Mouse (Mus musculus) kidney, adult 9 months (tissue): ENCODE measurements around the gene Myo16.

ENCODE experiments used
- DNase-seq: peaks from one replicate; pipeline ENCODE4 v3.0.0; 2022

The Myo16 gene

DNA sequence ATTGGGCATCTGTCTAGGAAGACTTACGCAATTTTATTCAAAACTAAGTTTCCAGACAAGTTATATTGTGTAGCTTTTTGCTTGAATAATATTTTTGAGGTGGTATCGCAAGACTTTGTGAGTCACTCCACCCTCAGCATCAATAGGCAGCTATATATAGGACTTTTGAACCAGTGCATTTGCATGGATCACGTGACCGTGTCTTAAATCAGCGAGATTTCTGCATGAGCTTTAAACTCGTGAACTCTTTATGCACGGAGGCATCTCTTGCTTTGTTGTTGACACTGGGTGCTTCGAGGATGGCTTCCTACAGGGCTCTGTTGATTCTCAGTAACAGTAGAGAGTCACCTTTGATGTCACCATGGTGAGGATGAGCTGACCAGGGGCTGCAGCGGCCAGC lies 262.2 kb downstream of the Myo16 start:
- DNase-seq = no peak

DNA sequence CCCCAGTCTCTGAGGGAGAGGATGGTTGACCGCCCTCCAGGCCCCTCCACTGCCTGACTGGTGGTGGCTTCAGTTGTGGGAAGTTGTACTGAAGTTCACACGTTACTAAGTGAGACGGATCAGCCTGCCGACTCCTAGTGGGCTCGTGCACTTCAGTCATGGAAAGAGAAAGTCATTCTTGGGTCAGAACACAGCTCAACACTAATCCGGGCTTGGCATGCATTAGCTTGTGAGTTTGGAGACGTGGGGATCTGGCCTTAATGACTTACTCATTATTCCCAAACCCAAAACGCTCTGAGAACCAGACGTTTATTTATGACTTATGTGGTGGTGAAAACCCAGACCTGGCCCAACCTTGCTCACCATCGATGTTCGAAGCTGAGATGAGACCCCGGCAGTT lies 263.1 kb downstream of the Myo16 start:
- DNase-seq = no peak

DNA sequence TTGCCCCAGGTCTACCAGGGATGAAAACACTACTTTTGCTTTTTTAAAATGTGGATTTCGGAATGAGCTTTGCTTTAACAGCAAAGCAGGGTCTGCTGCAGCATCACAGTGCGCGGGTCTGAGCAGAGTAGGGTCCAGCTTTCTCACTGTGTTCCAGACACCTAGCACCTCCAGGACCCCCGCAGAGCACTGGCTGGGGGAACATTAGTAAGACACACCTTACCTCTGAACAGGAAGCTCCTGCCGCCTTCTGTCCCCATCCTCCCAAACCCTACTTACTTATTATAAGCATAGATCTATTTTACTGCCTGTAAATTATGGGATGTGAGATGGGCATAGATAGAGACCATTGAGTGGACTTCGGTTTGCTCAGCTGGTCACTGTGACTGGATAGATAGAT lies 263.6 kb downstream of the Myo16 start:
- no peak for DNase-seq

DNA sequence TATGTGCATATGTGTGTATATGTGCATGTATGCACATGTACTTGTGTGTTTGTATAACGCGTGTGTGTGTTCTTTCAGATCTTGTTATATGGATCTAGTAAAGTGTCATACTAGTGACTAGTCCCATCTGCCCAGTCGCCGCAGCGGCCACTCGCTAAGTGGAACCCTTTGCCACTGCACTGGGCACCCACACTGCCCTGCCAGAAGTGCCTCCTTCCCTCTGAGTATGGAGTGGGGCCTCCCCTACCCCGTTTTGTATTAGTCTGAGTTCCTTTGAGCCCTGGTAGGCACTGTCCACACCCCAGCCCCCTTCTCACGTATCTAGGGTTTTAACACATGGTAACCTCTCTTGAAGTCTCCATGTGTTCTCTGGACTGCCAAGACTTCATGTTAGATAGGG lies 264.3 kb downstream of the Myo16 start:
- no peak for DNase-seq

DNA sequence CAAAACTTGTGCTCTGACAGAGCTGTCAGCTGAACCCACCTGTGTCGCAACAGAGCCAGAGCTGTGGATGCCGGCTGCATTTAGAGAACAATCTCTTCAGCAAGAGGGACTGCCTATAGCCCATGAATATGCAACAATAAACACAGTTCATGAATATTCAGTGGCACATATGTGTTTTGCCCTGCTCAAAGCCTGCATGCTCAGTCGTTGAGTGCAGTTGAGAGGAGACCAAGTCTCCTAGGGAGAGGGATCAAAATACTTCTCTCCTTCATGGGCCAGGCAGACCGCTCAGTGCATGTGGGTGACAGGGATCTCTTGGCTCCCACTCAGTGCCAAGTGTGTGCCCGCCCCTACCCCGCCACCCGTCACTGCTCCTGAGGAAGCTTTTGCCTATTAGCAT lies 265.3 kb downstream of the Myo16 start:
- no peak for DNase-seq

DNA sequence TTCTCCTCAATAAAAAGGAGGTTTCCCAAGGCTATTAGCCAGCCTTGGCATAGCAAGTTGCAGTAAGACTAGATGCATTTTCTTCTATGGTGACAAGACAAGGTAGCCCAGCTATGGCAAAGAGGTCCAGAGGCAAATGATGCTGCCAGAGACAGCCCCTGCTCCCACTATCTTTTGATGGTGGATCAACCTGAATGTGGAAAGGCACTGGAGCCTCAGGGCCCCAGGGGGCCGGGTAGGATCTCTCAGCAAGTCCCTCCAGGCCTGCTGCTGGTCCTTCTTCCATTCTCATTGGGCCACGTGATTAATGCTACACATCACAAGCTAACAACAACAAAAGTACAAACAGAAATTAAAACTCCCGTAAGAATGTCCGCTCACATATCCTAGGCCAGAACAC lies 266.0 kb downstream of the Myo16 start:
- DNase-seq = no peak

DNA sequence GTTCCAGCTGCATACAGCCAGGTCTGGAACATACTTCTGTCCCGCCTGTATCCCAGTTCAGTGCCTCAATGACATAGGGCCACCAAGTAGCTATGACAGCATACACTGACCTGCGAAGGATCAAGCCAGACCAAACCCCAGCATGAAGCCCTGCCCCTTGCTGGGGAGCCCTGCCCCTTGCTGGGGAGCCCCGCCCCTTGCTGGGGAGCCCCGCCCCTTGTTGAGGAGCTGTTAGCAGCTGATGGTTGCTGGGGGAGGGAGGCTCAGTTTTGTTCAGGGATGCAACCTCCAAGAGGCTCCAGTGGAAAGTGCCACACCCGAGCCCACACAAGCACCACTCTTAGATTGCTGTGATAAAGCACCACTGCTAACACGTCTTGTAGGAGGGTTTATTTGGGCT lies 266.8 kb downstream of the Myo16 start:
- no peak for DNase-seq

DNA sequence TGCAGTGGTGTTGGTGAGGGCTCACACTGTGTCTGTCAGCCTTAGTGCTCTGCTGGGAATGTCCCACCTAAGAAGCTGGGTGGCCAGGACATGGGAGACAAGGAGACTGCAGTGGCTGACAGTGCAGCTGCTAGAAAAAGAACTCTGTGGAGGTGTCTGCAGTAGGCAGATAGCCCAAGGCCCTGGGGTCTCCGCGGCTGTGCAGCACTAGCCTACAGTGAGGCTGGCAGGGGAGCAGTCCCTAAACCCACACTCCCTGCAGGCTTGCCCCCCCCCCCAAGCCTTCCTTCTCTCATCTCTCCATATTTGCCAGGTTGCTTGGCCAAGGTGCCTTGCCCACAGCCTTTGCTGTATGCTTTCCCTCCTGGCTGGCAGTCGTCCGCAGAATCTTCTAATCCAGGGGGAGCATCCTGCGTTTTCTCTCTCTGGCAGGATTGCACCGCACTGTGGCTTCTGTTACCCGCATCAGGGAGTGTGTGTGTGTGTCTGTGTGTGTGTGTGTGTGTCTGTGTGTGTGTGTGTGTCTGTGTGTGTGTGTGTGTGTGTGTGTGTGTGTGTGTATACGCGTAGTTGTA lies 267.9 kb downstream of the Myo16 start:
- no peak for DNase-seq

DNA sequence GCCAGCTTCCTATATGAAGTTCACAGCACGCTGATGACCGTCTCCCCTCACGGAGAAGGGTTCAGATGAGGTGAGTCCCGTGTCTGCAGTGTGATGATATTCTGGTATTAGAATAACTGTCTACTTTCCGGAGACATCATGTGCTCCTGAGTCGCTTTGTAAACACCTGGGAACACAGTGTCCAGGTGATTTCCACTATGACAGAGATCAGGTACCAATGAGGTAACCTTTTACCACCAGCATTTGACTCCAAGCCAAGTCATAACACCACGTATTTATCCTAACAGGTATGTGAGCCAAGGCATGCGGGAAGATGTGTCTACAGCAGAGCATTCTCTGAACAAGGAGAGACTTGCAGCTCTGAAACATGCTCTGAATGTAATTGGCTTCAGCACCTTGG lies 281.8 kb downstream of the Myo16 start:
- DNase-seq = no peak

DNA sequence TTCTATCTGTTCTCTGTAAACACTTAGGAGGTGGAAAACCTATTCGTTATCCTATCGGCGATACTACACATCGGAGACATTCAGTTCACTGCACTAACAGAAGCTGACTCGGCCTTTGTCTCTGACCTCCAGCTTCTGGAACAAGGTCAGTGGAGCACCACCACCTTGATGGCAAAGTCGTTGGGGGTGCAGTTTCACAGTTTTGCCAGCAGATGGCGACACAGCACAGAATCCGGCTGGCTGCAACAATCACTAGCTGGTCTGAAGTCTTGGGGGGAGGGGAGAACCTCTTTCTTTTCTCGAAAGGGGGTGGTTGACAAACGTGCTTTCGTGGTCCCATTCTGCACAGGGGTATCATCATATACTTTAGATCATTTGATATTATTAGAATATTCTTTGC lies 285.1 kb downstream of the Myo16 start:
- peak; percentile 78 for DNase-seq

DNA sequence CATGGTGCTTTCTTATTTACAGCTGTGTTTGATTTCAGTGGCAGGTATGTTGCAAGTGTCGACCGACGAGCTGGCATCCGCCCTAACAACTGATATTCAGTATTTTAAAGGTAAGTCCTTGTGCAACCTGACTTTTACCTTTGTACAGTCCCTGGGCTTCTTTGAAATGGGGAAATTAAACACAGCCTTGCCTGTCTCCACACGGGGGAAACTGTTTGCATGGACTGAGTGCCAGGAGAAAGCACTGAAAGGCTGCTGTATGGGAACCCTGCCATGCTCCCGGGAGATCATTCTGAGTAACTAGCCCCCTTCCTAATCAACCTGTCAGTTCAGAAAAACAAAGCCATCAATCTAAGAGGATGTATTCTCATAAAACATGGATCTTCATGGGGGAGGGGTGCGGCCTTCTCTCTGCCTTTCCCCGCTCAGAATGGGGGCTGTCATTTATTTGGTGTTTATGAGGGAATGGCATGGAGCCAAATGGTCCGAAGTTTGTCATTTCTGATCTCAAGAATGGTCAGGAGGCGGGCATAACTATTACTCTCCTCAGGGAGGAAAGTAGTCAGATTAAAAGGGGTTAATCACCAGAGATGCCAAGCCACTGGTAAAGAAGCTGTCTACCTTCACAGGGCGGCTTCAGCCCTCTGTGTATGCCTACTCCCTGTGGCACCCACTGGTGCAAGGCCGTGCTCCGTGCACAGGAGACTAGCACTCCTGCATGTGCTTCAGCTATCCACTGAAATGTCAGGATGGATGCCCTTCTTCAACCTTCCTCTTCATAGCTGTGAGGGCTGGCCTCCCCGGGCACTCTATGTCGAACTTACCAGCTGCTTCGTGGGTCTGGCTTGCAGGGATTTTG lies 286.1 kb downstream of the Myo16 start:
- DNase-seq = no peak

DNA sequence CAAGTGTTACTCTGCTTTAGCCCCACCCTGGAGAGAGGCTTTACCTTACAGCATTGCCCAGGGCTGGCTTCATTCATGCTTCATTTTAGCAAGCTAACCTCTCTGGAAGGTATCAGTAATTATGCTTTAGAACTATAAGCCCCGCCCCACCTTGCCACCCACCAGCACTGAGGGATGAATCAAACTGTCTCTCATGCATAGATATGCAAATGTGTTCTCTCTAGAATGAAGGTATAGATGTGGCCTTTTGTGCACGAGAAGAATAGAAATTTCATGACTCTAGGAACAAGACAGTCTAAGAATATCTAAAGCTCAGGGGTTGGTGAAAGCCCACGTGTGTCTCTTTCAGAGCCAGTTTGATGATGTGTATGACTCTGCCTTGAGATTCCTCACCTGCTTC lies 288.9 kb downstream of the Myo16 start:
- no peak for DNase-seq

DNA sequence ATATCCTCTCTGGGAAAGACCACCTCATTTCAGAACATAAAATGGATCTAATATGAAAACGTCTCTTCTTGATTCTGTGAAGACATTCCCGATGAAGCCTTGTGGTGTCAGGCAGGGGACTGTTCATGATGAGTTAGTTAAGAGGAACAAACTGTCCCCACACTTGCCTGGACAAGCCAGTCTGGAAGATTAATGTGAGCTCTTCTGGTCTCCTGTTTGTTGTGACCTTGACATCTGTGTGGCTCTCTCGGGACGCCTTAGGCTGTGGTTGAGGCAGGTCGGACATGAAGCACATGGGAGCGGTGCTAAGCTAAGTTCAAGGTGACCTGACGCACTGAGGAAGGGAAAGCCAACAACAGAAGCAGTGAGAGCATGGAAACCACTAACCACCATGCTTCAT lies 291.3 kb downstream of the Myo16 start:
- no peak for DNase-seq

DNA sequence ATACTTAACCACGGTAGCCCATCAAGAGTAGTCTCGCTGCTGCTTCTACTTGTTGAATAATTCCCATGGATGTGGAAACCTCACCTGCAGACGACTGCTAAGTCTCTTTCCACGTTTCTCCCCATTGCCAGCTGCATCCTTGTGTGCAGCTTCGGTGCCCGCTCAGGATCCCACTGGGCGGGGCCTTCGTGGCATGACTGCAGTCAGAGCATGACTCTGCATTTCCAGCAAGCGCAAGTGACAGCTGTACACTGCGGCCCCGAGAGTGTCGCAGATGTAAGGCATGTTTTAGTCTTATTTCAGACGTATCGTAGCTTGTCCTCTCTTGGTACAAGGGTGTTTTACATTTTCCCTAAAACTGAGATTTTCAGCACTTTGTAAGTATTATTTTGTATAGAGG lies 294.8 kb downstream of the Myo16 start:
- no peak for DNase-seq

DNA sequence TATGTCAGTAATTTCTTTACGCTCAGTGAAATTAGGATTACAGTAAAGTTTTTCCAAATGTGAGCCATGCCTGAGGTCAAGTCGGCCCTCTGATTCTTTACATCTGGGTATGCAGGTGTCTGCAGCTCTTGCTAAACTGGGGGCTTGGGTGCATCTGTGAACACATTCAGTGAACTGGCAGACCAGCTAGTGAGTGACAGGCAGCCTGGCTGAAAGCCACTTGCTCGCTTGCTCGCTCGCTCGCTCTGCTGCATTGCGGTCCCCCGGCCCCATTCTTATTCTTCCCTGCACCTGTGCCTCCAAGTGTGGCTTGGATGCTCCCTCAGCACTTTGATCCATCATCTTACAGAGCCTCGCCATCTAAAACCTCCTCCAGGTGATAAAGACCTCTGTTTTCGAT lies 299.3 kb downstream of the Myo16 start:
- no peak for DNase-seq

DNA sequence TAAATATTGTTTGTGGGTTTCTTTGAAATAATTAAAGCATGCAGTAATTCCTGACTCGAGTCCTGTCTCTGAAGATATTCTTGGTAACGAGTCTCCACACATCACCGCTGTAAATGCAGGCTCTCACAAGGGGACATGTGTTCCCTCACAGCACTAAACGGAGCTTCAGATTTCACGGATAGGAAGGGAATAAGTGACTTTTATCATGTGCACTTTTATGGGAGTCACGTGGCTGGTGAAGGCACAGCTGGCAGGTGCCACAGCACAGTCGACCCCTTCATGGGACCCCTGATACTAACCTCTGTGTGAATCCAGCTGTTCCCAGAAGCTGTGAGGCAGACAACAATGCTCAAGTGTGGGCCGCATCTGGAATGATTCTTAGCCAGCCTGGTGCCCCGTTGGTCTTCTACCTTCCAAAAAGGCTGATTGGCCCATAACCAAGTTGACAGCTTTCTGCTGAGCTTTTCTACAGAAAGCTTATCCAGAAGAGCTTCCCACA lies 304.5 kb downstream of the Myo16 start:
- no peak for DNase-seq

DNA sequence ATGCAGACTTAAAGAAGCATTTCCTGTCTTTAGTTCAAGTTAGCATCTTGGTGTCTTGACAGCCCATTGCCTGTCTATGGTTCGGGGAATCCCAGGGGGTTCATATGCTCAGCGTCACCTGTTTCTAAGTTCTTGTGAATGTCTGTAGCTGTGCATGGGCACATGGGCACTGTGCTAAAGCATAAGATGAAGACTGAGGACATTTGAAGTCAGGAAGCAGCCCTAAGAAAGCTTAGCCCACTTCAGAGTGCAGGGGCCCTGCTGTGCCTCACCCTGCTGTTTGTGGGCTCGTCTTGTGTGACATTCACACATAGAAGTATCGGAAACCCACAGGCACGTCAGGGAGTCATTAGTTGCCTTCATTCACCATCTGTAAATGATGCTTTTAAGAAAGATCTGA lies 308.6 kb downstream of the Myo16 start:
- no peak for DNase-seq

DNA sequence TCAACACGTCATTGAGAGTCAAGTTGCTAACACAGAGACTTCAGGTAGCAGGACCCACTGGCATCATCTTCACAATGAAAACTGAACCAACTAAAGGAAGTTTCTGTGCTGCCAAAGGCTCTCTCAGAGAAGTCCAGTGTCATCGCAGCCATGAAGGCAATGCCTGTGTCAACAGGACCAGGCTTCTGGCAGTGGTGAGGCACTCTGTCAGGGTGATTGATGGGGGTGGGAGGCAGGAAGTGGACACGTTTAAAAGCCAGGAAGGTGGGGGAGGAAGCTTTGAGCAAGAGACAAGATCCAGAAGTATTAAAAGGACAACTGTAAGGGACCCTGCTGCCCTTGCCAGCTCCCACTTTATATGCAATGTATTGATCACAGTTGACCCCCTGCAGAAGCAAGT lies 314.8 kb downstream of the Myo16 start:
- DNase-seq = peak; percentile 10

DNA sequence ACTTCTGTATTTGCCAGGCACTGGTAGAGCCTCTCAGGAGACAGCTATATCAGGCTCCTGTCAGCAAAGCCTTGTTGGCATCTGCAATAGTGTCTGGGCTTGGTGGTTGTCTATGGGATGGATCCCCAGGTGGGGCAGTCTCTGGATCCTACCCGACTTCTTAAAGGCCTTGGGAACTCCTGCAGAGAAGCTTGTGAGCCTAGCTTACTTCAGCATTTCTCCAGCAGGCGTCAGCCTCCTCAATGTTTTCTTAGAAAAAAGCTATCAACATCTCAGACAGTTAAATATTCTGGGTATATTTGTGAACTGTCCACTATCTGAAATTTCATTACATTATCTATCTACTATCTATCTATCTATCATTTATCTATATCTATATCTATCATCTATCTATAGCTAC lies 315.9 kb downstream of the Myo16 start:
- DNase-seq = no peak

DNA sequence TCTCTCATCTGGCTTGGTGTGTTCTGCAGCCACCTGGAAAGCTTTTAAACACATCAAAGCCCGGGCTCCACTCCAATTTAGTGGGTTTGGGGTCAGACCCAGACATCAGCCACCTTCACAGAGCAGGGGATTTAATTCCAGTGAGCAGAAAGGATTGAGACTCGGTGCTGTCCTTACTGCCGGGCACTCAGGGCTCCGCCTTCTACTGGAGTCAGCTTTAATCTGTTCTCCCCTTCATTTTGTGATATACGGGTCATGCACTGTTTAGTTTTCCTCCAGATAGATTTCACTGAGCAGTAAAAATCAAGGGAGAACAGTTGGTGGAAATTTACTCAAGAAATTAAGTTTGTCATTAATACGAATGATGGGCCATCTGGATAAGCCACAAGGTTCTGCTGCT lies 316.6 kb downstream of the Myo16 start:
- DNase-seq = no peak

DNA sequence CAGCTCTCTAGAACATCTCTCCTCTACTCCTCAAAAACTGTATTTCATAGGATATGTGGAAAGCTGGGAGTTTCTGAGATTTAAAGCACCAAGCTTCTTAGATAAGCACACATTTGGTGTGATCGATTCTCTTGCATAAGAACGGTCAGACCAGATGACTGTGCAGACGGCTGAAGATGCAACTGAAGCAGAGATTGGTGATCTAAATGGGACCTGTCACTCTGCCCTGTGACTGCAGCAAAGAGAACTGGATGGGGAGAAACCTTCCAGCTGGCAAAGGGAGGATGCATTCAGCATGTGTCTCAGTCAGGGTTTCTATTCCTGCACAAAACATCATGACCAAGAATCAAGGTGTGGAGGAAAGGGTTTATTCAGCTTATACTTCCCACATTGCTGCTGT lies 318.7 kb downstream of the Myo16 start:
- DNase-seq = no peak

DNA sequence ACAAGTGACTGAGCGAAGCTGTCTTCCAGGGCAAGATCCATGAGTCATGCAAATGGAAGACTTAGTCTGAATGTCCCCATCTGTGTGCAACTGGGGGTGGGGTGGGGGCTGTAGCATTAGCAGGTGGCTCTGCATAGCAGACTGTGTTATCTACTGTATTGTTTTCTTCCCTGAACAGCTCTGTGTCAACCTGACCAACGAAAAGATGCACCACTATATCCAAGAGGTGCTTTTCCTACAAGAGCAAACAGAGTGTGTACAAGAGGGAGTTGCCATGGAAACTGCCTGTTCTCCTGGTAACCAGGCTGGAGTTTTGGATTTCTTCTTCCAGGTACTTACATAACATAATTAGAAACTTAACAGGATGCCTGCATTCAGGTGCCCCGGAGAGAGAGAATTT lies 320.7 kb downstream of the Myo16 start:
- DNase-seq = no peak

DNA sequence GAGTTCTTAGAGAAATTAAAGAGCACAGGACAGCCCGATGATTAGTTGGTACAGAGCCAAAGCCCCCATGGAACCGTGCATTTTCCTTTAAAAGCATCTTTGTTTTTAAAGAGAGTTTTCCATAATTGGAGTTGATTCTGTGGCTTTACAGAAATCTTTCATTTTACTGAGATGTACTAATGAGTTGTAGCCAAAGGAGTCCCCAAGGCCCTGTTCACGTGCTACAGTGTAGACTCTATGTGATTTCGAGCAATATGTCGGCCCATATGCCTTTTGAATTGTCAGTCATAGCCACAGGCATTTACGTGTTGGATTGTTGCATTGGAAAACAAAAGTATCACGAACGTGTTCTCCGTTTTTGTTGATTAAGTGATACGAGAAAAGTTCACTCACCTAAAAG lies 325.3 kb downstream of the Myo16 start:
- DNase-seq = no peak

DNA sequence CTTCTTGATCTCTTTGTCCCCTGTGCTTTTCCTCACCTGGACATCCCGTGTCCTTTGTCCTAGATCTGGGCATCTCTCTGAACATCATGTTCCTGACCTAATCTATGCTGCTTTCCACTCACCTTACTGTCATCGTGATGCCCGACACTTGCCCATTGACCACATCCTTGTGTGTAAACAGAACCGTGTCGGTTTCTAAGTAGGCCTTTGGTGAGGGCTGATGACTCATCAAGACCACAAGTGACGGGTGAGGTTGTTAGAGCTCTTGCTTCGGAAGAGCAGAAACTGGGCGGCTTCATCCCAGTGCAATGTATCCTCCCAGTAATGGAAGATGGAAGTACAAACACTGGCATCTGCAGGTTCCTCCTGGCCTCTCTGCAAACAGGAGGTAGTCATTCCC lies 327.1 kb downstream of the Myo16 start:
- DNase-seq = no peak

DNA sequence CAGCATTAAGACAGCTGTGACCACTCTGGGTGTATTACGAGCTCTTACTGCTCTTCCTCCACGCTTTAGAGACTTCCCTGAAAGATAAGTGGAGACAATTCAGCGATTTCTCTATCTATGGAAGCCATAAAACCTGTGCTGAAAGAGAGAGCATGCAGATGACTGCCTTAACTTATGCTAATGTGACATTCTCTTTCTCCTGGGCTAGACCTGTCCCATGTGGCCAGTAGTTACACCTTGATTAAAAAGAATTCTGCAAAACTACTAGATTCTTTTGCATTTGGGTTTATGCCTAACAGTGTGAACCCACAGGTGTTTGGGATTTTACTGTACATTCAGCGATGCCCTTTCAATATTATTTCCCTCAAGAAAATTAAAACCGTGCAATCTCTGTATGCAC lies 328.4 kb downstream of the Myo16 start:
- DNase-seq = no peak
